Mouse (Mus musculus) CD8-positive naive resting alpha-beta T cell, adult 2 months (primary cell): ENCODE data around the gene Snx25.

Experiments used
- DNase-seq, 2 experiments: peaks; one replicate each; pipeline ENCODE4 v3.0.0; 2022; ENCODE audit warnings: low read depth in 2 of 2, low spot score in 2 of 2

The Snx25 gene

DNA sequence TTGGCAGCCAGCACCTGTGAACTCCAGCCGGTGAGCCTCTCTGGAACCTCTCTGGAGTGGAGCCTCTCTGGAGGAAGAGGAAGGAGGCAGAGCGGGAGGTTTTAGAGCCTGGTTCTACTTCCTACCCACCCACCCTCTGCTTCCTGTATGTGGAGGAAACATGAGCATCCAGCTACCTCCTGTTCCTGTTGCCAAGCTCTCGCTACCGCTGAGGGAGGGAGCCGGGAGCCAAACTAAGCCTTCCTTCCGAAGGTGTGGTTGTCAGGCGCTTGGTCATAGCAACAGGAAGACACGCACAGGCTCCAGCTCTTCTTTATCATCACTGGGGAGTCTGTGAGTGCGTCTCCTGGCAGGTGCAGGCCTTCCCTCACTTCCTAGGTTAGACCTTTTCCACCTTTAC is 129.8 kb downstream of the Snx25 start:
- DNase-seq: no peak

GRCm38 (mm10) chr8:46010746-46011680 is 140.9 kb downstream of the Snx25 start:
- no peak for DNase-seq

DNA sequence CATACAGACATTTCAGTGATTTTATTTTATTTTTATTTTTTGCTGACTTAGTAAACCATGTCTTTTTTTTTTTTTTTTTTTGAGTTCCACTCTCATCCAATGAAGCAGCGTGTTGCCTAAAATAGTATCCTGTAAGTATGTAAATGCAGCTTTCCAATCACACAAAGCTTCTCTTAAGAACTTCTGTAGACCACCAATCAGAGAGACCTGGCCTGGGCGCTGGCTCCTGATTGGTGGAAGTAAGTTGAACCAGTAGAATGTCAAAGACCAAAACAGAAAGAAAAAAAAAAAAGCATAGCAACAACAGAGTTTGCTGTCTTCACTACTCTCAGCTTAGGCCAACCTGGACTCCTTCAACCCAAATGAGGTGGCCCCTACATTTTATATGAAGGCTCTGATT is 141.7 kb downstream of the Snx25 start:
- DNase-seq: no peak

DNA sequence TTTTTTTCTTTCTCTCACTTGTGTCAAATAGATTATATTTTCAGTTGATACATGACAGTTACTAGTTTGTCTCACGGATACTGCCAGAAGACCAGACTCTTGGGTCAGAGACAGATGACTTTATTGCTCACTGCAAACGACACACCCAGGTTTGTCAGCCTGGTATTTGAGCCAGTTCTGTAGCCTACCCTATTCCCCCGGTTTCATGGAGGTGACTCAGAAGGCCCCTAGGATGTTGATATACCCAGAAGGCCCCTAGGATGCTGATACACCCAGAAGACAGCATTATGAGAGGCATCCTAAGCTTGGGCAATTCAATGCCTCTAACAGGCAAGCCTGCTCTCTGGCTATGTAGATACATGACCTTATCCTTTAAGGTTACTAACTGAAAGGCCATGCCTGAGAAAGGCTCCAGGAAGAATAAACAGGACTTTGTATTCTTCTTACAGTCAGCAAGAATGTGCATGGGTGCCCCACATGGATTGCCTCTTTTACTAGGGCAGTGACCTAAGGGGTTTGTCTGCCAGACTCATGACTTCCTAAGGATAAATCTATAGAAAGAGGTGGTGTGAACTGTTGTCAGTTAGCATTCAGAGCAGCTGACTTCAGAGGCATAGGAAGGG is 144.8 kb downstream of the Snx25 start:
- DNase-seq: no peak

DNA sequence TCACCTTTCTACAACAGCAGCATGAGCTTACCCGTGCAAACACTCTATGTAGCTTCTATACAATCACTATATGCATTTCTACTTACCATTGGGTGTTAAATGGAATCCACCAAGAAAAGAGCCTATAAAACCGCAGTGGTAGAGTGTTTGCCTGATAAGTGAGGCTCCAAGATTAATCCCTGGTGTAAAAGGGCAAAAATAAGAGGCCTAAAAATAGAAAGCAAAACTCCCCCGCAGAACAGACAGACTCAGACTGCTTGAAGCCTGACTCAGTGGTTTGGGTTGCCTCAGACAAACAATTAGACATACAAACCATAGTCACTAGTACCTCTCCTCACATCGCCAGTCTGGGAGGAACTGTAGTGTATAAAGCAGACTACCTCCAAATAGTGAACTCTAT is 146.4 kb downstream of the Snx25 start, which contains the start of gene Ankrd37:
Gene Ankrd37, minus strand, starts transcription at position 112 of the 400 bp plus-strand sequence.
- DNase-seq: no peak

DNA sequence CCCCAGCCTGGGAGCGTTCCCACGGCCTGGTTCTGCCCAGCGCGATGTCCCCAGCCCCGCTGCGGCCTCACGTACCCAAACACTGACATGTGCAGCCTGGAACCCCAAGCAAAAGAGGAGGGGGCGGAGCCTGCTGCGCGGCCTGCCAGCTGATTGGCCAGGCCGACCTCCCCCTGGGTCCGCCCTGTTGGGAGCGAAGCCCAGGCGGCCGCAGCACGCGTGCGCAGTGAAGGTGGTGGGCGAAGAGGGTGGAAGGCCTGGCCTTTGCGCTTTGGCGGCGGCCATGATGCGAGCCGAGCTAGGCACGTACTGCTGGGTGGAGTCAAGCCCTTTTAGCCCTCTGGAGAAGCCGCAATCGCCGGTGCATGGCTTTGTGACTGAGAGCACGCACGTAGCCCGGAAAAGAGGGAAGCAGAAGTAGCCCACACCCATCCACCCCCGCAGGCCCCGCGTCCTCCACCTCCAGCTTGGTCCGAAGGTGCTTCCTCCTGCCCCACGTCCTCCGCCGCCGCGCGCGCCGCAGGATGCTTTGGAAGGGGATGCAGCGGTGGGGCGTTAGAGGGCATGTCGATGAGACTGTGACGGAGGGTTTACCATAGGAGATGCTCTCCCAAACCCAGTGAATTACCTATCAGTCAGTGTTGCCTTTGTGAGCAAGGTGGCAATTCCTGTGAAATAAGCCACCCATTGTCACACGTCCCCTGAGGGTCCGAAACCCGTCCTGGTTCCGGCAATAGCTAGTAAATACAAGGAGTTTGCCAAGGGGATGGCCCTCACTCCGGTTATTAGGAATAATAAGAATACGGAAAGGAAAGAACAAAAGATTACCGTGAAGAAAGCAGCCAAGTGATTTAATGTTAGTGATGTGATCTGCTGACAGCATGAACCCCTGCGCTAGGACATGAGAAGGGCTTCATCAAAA is 151.9 kb downstream of the Snx25 start:
- peak; percentile 93 to 95 for DNase-seq

- DNase-seq: no peak
These were observed 152.7 kb downstream of the Snx25 start, which contains the start of gene Lrp2bp for GRCm38 (mm10) chr8:45999138-45999783. Gene Lrp2bp, plus strand, starts transcription at chr8:45999303.

DNA sequence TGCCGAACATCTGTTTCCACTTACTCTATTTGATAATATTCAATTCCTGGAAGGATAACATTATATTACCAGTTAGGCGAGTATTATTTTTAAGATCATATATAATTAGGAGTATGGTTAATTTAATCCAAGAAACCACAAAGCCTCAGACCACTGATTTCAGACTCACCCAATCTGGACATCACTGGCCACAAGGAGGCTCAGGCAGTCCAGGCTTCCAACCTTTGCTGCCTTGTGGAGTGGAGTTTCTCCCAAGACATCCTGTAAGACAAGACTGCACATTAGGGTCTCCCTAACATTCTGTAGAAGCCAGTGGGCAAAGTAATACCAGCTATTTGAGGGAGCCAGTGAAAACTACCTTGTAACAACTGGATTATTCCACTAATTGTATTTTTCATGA is 153.7 kb downstream of the Snx25 start:
- DNase-seq: no peak

DNA sequence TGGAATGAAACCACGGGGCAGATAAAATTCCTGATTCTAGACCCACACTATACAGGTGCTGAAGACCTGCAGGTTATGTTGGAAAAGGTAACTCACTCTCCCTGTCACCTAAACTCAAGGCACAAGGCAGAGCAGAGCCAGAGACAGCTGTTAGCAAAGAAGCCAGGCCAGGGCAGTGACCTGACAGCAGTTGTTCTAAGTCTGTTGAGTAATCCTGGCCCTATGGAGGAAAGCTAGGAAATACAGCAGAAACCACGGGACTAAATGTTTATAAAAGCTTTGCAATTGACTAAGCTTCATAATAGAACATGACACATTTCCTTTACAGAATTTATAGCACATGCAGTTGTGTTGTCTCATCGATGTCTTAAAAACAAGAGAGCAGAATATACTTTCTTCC is 156.4 kb downstream of the Snx25 start:
- no peak for DNase-seq

- peak in 1 of 2 experiments; percentile 37 for DNase-seq
These were observed 157.8 kb downstream of the Snx25 start for GRCm38 (mm10) chr8:45994111-45994510.

DNA sequence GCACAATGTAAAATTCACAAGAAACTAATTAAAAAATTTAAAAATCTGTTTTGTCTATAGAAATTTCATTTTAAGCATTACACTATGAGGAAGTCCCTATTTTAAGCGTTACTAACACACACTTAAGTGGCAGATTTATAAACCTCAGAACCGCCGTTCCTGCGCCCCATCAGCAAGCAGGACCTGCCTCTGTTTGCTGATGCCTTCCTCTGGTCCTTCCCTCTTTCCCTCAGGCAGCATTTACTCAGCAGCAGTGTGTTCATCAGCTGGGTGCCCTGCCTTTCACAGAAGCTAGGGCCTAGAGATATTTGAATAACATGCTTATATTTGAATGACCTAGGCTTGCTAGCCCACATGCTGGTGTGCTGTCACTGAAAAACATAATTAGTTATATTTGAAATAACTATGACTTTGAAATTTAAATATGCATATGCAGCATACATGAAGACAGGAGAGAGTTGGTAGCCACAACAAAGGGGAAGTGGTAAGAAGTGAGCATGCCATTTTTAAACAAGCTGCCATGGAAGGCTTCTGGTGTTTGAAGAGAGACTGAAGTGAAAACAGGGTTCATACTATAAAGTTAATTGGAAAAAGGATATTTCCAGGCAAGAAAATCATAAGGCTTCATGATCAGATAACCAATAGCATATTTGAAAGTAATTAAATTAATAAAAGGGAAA is 161.2 kb downstream of the Snx25 start:
- DNase-seq: no peak

- DNase-seq: no peak
These were observed 163.8 kb downstream of the Snx25 start for GRCm38 (mm10) chr8:45988189-45988588.

DNA sequence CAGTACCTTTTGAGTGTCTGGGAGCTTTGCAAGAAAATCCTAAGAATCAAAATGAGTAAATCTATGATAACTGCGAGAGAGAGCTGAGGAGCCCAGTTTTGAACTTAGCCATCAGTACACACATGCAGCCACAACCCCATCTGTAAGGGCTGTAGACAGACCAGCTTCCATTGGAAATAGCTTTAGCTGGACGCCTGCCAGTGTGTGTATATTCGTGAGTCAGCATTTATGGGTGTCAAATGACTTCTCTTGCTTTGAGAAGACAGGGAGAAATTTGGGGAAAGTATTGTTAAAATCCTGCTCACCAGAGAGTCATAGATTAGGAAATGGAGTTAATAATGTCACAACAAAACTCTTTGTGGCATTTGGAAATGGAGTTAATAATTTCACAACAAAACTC is 165.3 kb downstream of the Snx25 start:
- no peak for DNase-seq
